Mouse (Mus musculus): ENCODE results near the gene Myo9b. TPM values are rescaled to one million over a fixed set of nuclear protein-coding genes. Genes with fewer than 3 reads are reported as not detected.
A peak's percentile ranks its signal among the peaks of the same experiment; 100 is the strongest.
"Not testable (repeated sequence)": the region's sequence is repeated elsewhere in the genome, so short reads cannot be mapped to it uniquely, and the experiment has no call there.

Myo9b gene
- polyA plus RNA-seq (2015; fragmentation: Nextera tagmentation; extraction: Ambion mirVana): 18.3 and 20.6 TPM in 2 replicates

DNA sequence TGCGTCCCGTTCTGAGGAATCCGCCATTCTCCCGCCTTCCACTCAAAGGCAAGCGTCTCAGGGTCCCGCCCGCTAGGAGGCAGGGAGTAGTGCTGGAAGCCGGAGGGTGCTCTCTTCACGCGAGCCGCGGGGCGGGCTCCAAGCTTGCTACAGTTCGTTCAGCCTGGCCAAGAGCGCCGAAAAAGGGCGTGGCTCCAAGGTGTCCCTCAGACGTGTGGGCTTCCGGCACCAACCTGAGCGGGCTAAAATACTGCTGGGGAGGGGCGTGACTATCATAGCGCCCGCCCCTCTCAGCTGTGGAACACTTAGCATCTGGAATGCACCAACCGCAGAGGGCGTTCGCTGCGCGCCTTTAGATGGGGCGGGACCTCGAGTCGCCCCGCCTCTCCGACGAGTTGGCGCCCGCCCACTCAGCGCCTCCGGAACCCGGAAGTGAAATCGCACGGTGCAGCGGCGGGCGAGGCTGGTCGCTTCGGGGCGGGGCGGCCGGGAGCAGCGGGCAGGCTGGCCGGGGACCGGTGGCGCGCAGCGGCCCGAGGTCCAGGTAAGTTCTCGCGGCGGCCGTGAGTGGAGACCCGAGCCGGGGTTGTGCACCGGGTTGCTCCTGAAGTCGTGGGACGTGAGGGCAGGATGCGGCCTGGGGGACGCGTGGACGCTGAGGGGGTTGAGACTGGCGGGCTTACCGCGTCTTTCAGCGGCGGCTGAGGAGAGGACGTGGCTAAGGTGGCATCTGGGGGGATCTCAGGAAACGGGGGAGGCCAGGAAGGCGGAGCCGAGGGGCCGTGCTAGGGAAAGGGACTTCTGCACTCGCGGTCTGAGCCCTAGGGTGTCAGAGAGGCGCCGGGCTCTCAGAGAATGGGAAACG lies at the start of gene Myo9b, which contains the start of gene Haus8:
Gene Myo9b (plus strand): TSS at position 429 of the 865 bp plus-strand sequence.
Gene Haus8 (minus strand): TSS at position 649 of the 865 bp plus-strand sequence.
- peak; percentile 99 for ATAC-seq
- WGBS: under 1% methylated on average over 84 of the region's 84 CpGs

DNA sequence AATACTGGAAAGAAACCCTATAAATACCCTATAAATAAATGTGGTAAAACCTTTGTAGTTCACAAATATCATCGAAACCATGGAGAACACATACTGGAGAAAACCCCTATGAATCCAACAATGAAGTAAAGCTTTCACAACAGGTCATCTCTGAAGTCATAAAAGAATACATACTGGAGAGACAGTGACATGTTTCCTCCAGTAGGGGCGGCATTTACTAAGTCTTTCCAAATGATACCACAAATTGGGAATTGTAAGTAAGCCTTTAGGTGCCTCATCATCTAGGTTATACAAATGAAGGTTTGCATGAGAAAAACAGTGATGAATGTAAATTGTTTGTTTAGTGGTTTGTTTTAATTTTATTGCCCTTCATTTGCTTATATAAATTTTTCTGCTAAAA lies 48.0 kb upstream of the Myo9b start:
- Histone ChIP-seq H3K9ac (no peak overlapping the region), H3K27me3 (no peaks in the 10 kb centered on the region), H3K4me3 (no peak overlapping the region), H3K36me3 (ENCODE audit: poor library complexity, severe bottlenecking) (no peaks in the 10 kb centered on the region), H3K27ac (no peak overlapping the region), H3K9me3 (replicated peaks) (no peaks in the 10 kb centered on the region), H3K4me1 (no peaks in the 10 kb centered on the region), H3K4me2 (no peak overlapping the region)
- no peak for ATAC-seq
- 52% methylated on average over 2 of the region's 2 CpGs for WGBS

More for the DNA sequence above, at the start of gene Myo9b, which contains the start of gene Haus8:
- Histone ChIP-seq H3K4me1 (peaks cover 35% of the 10 kb centered on the region), H3K27me3 (no peaks in the 10 kb centered on the region), H3K4me3 (peak within 1 kb of the TSS; percentile 86), H3K9ac (peak within 1 kb of the TSS; percentile 83), H3K4me2 (peak within 1 kb of the TSS; percentile 77), H3K36me3 (ENCODE audit: poor library complexity, severe bottlenecking) (peaks cover 6% of the 10 kb centered on the region; the same call in 1 of the 2 replicates), H3K9me3 (replicated peaks) (no peaks in the 10 kb centered on the region), H3K27ac (peak within 1 kb of the TSS; percentile 75)

DNA sequence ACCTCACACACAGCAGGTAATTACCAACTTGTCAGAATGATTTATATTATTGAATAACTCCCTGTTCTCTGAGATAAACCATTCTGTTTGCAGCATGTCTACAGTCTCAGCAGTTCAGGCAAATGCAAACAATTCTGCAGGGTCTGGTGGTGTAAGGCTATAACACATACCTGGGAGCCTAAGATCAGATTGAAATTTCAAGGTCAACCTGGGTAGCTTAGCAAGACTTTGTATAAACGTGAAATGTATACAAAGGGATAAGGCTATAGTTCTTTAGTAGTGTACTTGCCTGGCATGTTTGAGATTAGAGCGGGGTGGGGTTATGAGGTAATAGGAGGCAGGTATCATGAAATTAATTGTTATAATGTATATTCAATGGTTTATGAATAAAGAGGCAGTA lies 29.8 kb upstream of the Myo9b start:
- Histone ChIP-seq H3K27ac (no peak overlapping the region), H3K9ac (no peak overlapping the region)
- 88% methylated on average over 2 of the region's 2 CpGs for WGBS

DNA sequence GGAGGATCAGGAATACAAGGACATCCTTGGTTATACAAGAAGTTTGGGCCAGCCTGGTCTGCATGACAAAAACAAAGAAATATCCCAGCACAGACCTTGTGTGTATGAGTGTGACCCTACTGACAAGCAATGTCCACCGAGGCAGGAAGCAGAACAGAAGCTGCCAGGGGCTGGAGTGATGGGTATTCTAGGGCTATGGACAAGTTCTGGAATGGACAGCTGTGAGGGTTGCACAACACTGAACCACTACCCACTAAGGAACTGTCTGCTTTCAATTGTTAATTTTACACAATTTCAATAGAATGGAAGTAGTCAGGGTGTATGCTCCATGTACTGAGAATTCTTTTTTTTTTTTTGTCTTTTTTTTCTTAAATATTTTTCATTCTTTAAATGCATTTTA lies 24.3 kb upstream of the Myo9b start:
- H3K4me1 ChIP-seq: no peaks in the 10 kb centered on the region
- H3K27me3 ChIP-seq: no peaks in the 10 kb centered on the region
- no peak overlapping the region for H3K9ac ChIP-seq
- no peak overlapping the region for H3K27ac ChIP-seq
- no peak for ATAC-seq
- H3K9me3 ChIP-seq (replicated peaks): no peaks in the 10 kb centered on the region
- H3K4me2 ChIP-seq: no peak overlapping the region
- H3K4me3 ChIP-seq: no peak overlapping the region
- 88% methylated on average over 1 of the region's 1 CpGs for WGBS
- peaks cover 23% of the 10 kb centered on the region for H3K36me3 ChIP-seq (ENCODE audit: poor library complexity, severe bottlenecking)

More for the DNA sequence above, 29.8 kb upstream of the Myo9b start:
- H3K4me1 ChIP-seq: no peaks in the 10 kb centered on the region
- H3K27me3 ChIP-seq: no peaks in the 10 kb centered on the region
- no peak for ATAC-seq
- no peak overlapping the region for H3K4me2 ChIP-seq
- H3K9me3 ChIP-seq (replicated peaks): no peaks in the 10 kb centered on the region
- no peak overlapping the region for H3K4me3 ChIP-seq
- no peaks in the 10 kb centered on the region for H3K36me3 ChIP-seq (ENCODE audit: poor library complexity, severe bottlenecking)

DNA sequence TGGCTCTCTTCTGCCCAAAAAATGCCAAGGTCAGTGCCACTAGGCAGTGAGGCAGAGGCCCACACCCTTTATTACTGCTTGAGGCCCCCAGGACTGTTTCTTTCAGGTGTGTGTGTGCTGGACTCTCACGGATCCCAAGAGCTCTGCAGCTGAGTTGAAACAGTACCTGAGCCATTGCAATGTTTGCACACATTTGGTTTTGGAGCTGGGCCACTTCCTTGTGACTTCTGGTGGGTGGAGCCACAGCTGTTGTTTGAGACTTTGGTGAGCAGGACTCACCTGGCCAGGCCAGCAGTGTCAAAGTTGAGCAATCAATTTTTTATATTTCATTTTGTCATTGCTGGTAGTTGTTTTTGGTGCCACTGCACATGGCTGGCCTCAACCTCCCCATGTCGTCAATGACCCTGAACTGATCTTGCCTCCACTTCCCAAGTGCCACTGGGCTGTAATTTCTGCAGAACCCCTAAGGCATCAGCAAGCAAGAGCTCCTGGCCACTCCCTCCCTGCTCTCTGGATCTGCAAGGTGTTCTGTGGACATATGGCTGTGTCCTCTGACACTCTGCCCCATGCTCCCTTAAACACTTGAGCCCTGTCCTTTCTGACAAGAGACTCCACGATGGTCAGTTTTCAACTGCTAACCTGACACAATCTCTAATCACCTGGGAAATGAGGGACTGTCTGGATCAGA lies 15.8 kb upstream of the Myo9b start:
- H3K9me3 ChIP-seq (replicated peaks): no peaks in the 10 kb centered on the region

DNA sequence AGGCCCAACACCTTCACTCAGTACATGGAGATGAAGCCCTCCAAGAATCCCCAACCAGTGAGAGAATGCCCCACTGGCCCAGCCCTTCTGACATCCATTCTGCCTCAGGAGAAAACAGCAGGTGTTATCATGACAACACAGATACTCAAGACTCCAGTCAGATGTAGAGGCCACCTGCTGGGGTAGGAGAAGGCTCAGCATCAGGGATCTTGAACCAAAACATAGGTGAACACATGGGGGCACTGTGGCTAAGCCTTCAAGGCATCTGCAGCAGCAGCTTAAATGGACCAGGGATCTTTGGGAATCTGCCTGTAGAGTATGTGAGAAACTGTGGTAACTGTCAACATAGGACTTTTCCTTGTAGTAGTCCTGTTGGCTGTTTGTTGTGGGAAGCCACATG lies 11.3 kb upstream of the Myo9b start:
- no peak overlapping the region for H3K4me3 ChIP-seq
- no peak overlapping the region for H3K4me2 ChIP-seq
- no peaks in the 10 kb centered on the region for H3K4me1 ChIP-seq
- H3K9me3 ChIP-seq (replicated peaks): no peaks in the 10 kb centered on the region
- ATAC-seq: no peak
- no peak overlapping the region for H3K27ac ChIP-seq
- no peak overlapping the region for H3K9ac ChIP-seq
- H3K36me3 ChIP-seq (ENCODE audit: poor library complexity, severe bottlenecking): peaks cover 48% of the 10 kb centered on the region
- H3K27me3 ChIP-seq: no peaks in the 10 kb centered on the region

More for the DNA sequence above, 15.8 kb upstream of the Myo9b start:
- Histone ChIP-seq H3K4me1 (no peaks in the 10 kb centered on the region), H3K4me2 (no peak overlapping the region), H3K4me3 (no peak overlapping the region), H3K36me3 (ENCODE audit: poor library complexity, severe bottlenecking) (peaks cover 66% of the 10 kb centered on the region), H3K9ac (no peak overlapping the region), H3K27ac (no peak overlapping the region), H3K27me3 (no peaks in the 10 kb centered on the region)
- 96% methylated on average over 3 of the region's 3 CpGs for WGBS
- ATAC-seq: no peak

DNA sequence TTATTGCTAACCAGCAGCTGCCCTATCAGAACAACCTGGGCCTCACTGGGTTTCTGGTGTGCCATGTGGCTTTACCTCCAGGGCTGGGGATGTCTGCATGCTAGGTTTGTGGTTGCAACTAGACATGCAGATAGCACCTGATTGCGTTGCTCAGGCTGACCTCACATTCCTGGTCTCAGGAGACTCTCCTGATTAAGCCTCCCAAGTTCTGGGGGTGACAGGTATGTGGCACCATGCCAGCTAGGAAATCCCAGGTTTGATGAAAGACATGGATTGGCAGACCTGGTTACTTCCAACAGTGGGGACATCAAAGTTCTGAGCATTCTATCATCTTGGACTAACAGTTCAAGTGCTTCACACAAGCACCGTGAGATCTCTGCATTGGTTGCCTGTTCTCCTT lies 4.8 kb upstream of the Myo9b start:
- Histone ChIP-seq H3K27me3 (no peaks in the 10 kb centered on the region), H3K4me3 (no peak overlapping the region), H3K9ac (no peak overlapping the region), H3K4me2 (no peak overlapping the region), H3K27ac (no peak overlapping the region), H3K4me1 (peaks cover 14% of the 10 kb centered on the region), H3K9me3 (replicated peaks) (no peaks in the 10 kb centered on the region), H3K36me3 (ENCODE audit: poor library complexity, severe bottlenecking) (peaks cover 18% of the 10 kb centered on the region)
- 93% methylated on average over 2 of the region's 2 CpGs for WGBS
- ATAC-seq: no peak

DNA sequence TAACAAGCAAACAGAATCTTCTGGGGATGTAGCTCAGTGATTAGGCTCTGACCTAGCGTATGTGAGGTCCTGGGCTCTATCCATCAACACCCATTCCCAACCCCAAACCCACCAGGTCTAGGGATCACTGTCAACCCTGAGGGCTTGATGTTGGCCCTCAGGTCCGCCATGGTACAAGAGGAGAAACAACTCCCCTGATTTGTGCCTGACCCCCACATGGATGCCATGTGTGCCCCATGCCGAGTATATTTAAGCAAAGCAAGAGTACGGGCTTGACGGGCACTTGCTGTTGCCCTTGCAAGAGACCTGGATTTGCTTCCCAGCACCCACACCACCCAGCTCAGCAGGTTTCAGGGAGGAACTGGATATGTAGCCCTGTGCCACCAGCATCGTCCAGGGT lies 4.2 kb upstream of the Myo9b start:
- ATAC-seq; H3K27ac ChIP-seq; H3K9me3 ChIP-seq (replicated peaks); H3K27me3 ChIP-seq; H3K9ac ChIP-seq; H3K4me2 ChIP-seq; H3K4me3 ChIP-seq: not testable (repeated sequence)
- Histone ChIP-seq H3K4me1 (peaks cover 16% of the 10 kb centered on the region), H3K36me3 (ENCODE audit: poor library complexity, severe bottlenecking) (peaks cover 12% of the 10 kb centered on the region)
- WGBS: 97% methylated on average over 6 of the region's 6 CpGs

DNA sequence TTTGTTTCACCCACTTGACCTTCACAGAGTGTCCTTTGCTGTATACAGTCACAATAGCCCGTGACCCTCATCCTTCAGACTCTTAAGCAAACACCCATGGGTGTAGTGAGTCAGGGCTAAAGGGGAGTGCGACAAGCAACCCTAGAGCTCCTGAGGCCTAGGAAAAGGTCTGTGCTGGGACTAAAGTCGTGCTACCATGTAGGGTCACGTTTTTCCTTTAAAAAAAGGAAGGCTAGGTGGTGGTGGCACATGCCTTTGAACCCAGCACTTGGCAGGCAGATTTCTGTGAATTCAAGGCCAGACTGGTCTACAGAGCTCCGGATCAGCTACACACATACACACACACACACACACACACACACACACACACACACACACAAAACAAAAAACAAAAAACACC lies 884 bp upstream of the Myo9b start:
- Histone ChIP-seq H3K9ac (peak overlapping the region; percentile 83), H3K27me3 (no peaks in the 10 kb centered on the region), H3K36me3 (ENCODE audit: poor library complexity, severe bottlenecking) (0 out of 2 replicates have a peak, but pooled peaks cover 3% of the 10 kb centered on the region), H3K4me1 (peaks cover 35% of the 10 kb centered on the region), H3K27ac (peak overlapping the region; percentile 75; the same call in 1 of the 2 replicates), H3K4me3 (peak overlapping the region; percentile 86), H3K9me3 (replicated peaks) (no peaks in the 10 kb centered on the region), H3K4me2 (peak overlapping the region; percentile 77)
- peak; percentile 0; the same call in 1 of the 2 replicates for ATAC-seq
- WGBS: 20% methylated on average over 5 of the region's 5 CpGs

DNA sequence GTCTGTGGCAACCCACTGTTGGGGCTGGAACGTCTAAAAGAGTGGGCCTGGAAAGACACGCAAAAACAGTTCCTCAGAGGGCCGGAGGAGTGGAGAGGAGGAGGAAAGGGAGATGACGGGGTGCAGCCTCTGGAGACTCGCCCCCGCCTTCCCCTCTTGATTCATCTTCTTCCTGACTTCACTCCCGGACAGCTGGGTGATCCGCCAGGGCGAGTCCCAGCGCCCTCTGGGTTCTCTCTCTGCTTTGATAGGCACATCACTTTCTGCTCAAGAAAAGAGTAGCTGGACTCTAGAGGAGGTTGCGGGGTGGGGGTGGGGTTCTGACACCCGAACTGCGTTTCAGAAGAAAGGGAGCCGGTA lies 617 bp downstream of the Myo9b start:
- Histone ChIP-seq H3K4me3 (peak overlapping the region; percentile 86), H3K4me2 (peak overlapping the region; percentile 77), H3K4me1 (peaks cover 35% of the 10 kb centered on the region), H3K9me3 (replicated peaks) (no peaks in the 10 kb centered on the region), H3K27ac (peak overlapping the region; percentile 75), H3K36me3 (ENCODE audit: poor library complexity, severe bottlenecking) (peaks cover 6% of the 10 kb centered on the region; the same call in 1 of the 2 replicates), H3K9ac (peak overlapping the region; percentile 83), H3K27me3 (no peaks in the 10 kb centered on the region)
- ATAC-seq: no peak; the same call in 1 of the 2 replicates
- under 1% methylated on average over 14 of the region's 14 CpGs for WGBS

DNA sequence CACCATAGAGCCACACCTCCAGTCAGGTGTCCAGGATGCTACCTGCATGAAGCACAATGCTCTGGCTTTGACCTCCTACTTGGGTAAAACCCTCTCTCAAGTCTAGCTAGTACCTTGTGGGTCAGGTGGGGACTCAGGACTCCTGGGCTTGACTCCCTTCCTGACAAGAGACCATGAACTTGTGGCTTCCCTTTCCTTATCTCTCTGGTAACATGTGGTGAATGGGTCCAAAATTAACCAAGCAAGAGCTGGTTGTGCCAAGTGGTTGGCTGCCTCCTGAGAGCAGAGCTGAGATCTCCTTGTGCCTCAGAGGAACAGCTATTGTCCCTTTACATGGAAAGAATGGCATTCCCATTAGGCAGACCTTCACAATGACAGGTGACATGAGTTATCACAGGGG lies 2.0 kb downstream of the Myo9b start:
- Histone ChIP-seq H3K9ac (no peak overlapping the region), H3K27ac (no peak overlapping the region), H3K4me3 (no peak overlapping the region), H3K4me2 (no peak overlapping the region), H3K36me3 (ENCODE audit: poor library complexity, severe bottlenecking) (peaks cover 6% of the 10 kb centered on the region; the same call in 1 of the 2 replicates), H3K4me1 (peaks cover 35% of the 10 kb centered on the region), H3K9me3 (replicated peaks) (no peaks in the 10 kb centered on the region), H3K27me3 (no peaks in the 10 kb centered on the region)
- no peak for ATAC-seq

DNA sequence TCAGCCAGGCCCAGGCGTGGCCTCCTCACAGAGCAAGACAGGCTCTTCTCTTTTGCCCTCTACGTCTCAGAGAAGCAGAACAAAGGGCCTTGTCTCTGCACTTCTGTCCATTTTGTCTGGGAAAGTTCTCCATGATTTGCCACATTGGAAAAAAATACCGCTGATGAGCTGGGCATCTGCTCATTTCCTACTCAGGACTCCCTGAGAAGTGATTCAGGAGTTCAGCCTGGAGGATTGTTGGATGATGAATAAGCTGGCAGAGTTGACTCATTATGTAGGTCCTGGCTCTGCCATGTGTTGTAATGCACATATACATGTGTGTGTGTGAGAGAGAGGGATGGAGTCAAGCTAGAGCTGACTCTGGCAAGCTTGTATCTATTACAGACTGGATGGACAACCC lies 3.7 kb downstream of the Myo9b start:
- WGBS: 90% methylated on average over 3 of the region's 3 CpGs

More for the DNA sequence above, 3.7 kb downstream of the Myo9b start:
- Histone ChIP-seq H3K4me2 (no peak overlapping the region), H3K4me3 (no peak overlapping the region), H3K9me3 (replicated peaks) (no peaks in the 10 kb centered on the region), H3K36me3 (ENCODE audit: poor library complexity, severe bottlenecking) (peaks cover 6% of the 10 kb centered on the region; the same call in 1 of the 2 replicates), H3K9ac (no peak overlapping the region), H3K27ac (no peak overlapping the region), H3K4me1 (peaks cover 28% of the 10 kb centered on the region), H3K27me3 (no peaks in the 10 kb centered on the region)
- no peak for ATAC-seq

Measured in forebrain, embryonic 13.5 days (tissue).